9 mouse cellular contexts compared by ENCODE assay signal in genomic region chr8:84201545-84202245, GRCm38 (mm10). TPM values are rescaled to one million over a fixed set of nuclear protein-coding genes. Genes with fewer than 3 reads are reported as not detected.
A peak's percentile ranks its signal among the peaks of the same experiment; 100 is the strongest.
DNase-seq lines count a peak whose midpoint lies in the region; TF ChIP-seq lines count a peak whose summit lies in the region.
"Had no signal": no experiment of that assay in that cellular context is flagged by ENCODE, and none has a peak within 500 bp of the region (broad histone marks: within the 10 kb centered on the region; RNA-seq: fewer than 3 reads in every experiment).

No protein-coding gene starts in this region.

- peak overlapping the region; percentile 99 for H3K9ac ChIP-seq in heart, adult 2 months (ENCODE audit: low read depth, low read length)

- 0 out of 2 replicates have a peak, but pooled peaks have one; percentile 34 for TF ChIP-seq EP300 in heart, adult 2 months (IDR thresholded peaks at IDR 0.05; ENCODE audit: insufficient read depth, low read depth, low read length)

- DNase-seq in ovary, adult 18-20 months (ENCODE audit: low spot score) = peak; percentile 67
- DNase-seq in ovary, postnatal 14 days (ENCODE audit: low spot score) = no peak
- DNase-seq in brain, adult 2 months (ENCODE audit: low read depth, low spot score) = peak; percentile 54
- peak; percentile 92 for DNase-seq in heart, adult 2 months
- DNase-seq in kidney, adult 11 months = peak; percentile 84
- DNase-seq in lung, adult 18-20 months = peak; percentile 88 to 91
- no peak for DNase-seq in frontal cortex, adult 2 months (ENCODE audit: extremely low spot score in 1 of 2, low spot score in 1 of 2)

- H3K4me3 ChIP-seq in heart, adult 2 months = peak overlapping the region; percentile 94
- H3K4me3 ChIP-seq in olfactory bulb, adult 2 months (ENCODE audit: insufficient read depth, low read depth, low read length) = peak overlapping the region; percentile 47

- H3K79me2 ChIP-seq in heart, adult 2 months (replicated peaks; ENCODE audit: control insufficient read depth, insufficient read depth, low read length) = peaks cover 7% of the 10 kb centered on the region

- H3K27ac ChIP-seq in heart, adult 2 months = peak overlapping the region; percentile 99
- H3K27ac ChIP-seq in olfactory bulb, adult 2 months (ENCODE audit: insufficient read depth, low read depth, low read length) = peak overlapping the region; percentile 76

- H3K36me3 ChIP-seq in heart, adult 2 months (ENCODE audit: control insufficient read depth, insufficient read depth, low read length) = peaks cover 16% of the 10 kb centered on the region

- H3K27me3 ChIP-seq in heart, adult 2 months (ENCODE audit: control insufficient read depth, insufficient read depth, low read length) = no peaks in the 10 kb centered on the region

- peaks cover 16% of the 10 kb centered on the region for H3K4me1 ChIP-seq in heart, adult 2 months (ENCODE audit: control insufficient read depth, insufficient read depth, low read length)
- peaks cover 59% of the 10 kb centered on the region for H3K4me1 ChIP-seq in olfactory bulb, adult 2 months (ENCODE audit: control insufficient read depth, insufficient read depth, low read length)

- WGBS in heart, adult 2 months = 12% methylated on average over 15 of the region's 15 CpGs
- WGBS in olfactory bulb, adult 2 months = 62% methylated on average over 15 of the region's 15 CpGs

- no peak for TF ChIP-seq CTCF in heart, adult 2 months (IDR thresholded peaks at IDR 0.05)
- TF ChIP-seq CTCF in olfactory bulb, adult 2 months (IDR thresholded peaks at IDR 0.05; ENCODE audit: insufficient read depth, low read depth, low read length) = no peak

- intact Hi-C loops in heart, adult 2 months (cut with DNase I) = no loop called here

- peak; percentile 89 for TF ChIP-seq POLR2A in heart, adult 2 months (IDR thresholded peaks at IDR 0.05; ENCODE audit: insufficient read depth, low read depth, low read length)
- TF ChIP-seq POLR2A in olfactory bulb, adult 2 months (IDR thresholded peaks at IDR 0.05; ENCODE audit: insufficient read depth, low read depth, low read length) = no peak

RNA-seq across cellular contexts. Expression of gene Nanos3, which starts 16.7 kb away (rescaled TPM):
- total RNA-seq in heart, adult 2 months (2021) = 1 to 10 TPM in 1 of 2 experiments, not detected in 1; 1.9 TPM
- polyA plus RNA-seq in heart, adult 2 months (2012; rRNA removed) = 0.61 TPM in 1 of 2 replicates, not detected in the other
- polyA plus RNA-seq in olfactory bulb, adult 2 months (2012; ENCODE audit: insufficient read depth, insufficient read length, low replicate concordance, missing spikeins) = not detected in 2 replicates
- 2.1 and 2.6 TPM in 2 replicates for polyA plus RNA-seq in frontal cortex, adult 2 months (2012; rRNA removed)
- total RNA-seq: neutrophil, adult 5-6 weeks had no signal

RNA-seq across cellular contexts. Expression of gene Zswim4, which starts 35.2 kb away (rescaled TPM):
- total RNA-seq in heart, adult 2 months (2021) = 1 to 10 TPM; 6.8 to 8.2 TPM
- 7.6 and 10.4 TPM in 2 replicates for polyA plus RNA-seq in heart, adult 2 months (2012; rRNA removed)
- polyA plus RNA-seq in olfactory bulb, adult 2 months (2012; ENCODE audit: insufficient read depth, insufficient read length, low replicate concordance, missing spikeins) = 65.7 TPM in 1 of 2 replicates, not detected in the other
- 13.7 TPM in 2 replicates for polyA plus RNA-seq in frontal cortex, adult 2 months (2012; rRNA removed)

RNA-seq across cellular contexts. Expression of gene D8Ertd738e, which starts 47.8 kb away (rescaled TPM):
- 100 to 1,000 TPM; 206 to 249 TPM for total RNA-seq in heart, adult 2 months (2021)
- polyA plus RNA-seq in heart, adult 2 months (2012; rRNA removed) = 144 and 158 TPM in 2 replicates
- not detected in 2 replicates for polyA plus RNA-seq in olfactory bulb, adult 2 months (2012; ENCODE audit: insufficient read depth, insufficient read length, low replicate concordance, missing spikeins)
- polyA plus RNA-seq in frontal cortex, adult 2 months (2012; rRNA removed) = 216 and 261 TPM in 2 replicates

RNA-seq across cellular contexts. Expression of gene 4930432K21Rik, which starts 53.9 kb away (rescaled TPM):
- total RNA-seq in heart, adult 2 months (2021) = under 1 TPM; 0.26 to 0.30 TPM
- 0.29 and 0.55 TPM in 2 replicates for polyA plus RNA-seq in heart, adult 2 months (2012; rRNA removed)
- not detected in 2 replicates for polyA plus RNA-seq in olfactory bulb, adult 2 months (2012; ENCODE audit: insufficient read depth, insufficient read length, low replicate concordance, missing spikeins)
- 2.6 and 2.9 TPM in 2 replicates for polyA plus RNA-seq in frontal cortex, adult 2 months (2012; rRNA removed)

RNA-seq across cellular contexts. Expression of gene Cc2d1a, which starts 54.0 kb away (rescaled TPM):
- 10 to 100 TPM; 10.6 to 11.9 TPM for total RNA-seq in heart, adult 2 months (2021)
- 10.2 and 11.2 TPM in 2 replicates for polyA plus RNA-seq in heart, adult 2 months (2012; rRNA removed)
- not detected in 2 replicates for polyA plus RNA-seq in olfactory bulb, adult 2 months (2012; ENCODE audit: insufficient read depth, insufficient read length, low replicate concordance, missing spikeins)
- polyA plus RNA-seq in frontal cortex, adult 2 months (2012; rRNA removed) = 38.4 and 40.2 TPM in 2 replicates

Comparison
In these comparisons a context has a peak if more than half of its experiments do, and no peak if none do; other contexts are left out.
1. DNase-seq: peak in ovary, adult 18-20 months (single experiment), brain, adult 2 months (single experiment), heart, adult 2 months (2 of 2), kidney, adult 11 months (single experiment) and lung, adult 18-20 months (2 of 2); none in ovary, postnatal 14 days (single experiment) and frontal cortex, adult 2 months (0 of 2).
2. RNA of gene D8Ertd738e, which starts 47.8 kb away (polyA plus RNA-seq): 216 to 261 TPM in frontal cortex, adult 2 months and 144 to 158 TPM in heart, adult 2 months; not detected in olfactory bulb, adult 2 months; every median in the first group is over 100 times any median in the second.